Mouse (Mus musculus): ENCODE data around the gene Spns3.

DNA sequence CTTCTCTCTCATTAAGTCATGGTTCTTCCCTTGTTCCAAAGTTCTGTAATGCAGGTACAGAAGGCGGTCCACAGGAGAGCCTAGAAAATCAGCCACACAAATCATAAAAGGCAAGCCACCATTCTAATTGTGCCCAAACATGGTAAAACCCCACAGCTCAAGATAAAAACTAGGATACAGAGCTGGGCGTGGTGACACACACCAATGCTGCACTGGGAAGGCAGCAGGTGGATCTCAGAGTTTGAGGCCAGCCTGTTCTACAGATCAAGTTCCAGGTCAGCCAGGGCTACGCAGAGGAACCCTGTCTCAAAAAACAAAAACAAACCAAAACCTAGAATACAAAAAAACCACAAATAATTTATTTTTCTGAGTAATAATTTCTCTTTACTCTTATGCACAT, 36.3 kb upstream of the Spns3 start:
- TF ChIP-seq CTCF (IDR thresholded peaks at IDR 0.05; ENCODE audit: extremely low read depth, insufficient read length, insufficient replicate concordance, low read depth, low read length) (no peak), POLR2A (IDR thresholded peaks at IDR 0.05; ENCODE audit: low read depth, low read length) (no peak)
